Mouse (Mus musculus) bone marrow, adult 2 months (tissue): ENCODE results near the gene Ino80d.

Experiments used
- CTCF ChIP-seq: fragments of 200-500 bp; IDR thresholded peaks from 2 replicates; pipeline ENCODE4 v1.5.1; 2011; ENCODE audit warnings: low read length, control low read depth; ENCODE audit not compliant: control insufficient read depth, insufficient read depth
- POLR2A ChIP-seq: fragments of 200-500 bp; IDR thresholded peaks from 2 replicates; pipeline ENCODE4 v1.6.1; 2011; ENCODE audit warnings: low read depth, mild to moderate bottlenecking, control low read depth, low read length, borderline replicate concordance; ENCODE audit not compliant: control insufficient read depth

DNA sequence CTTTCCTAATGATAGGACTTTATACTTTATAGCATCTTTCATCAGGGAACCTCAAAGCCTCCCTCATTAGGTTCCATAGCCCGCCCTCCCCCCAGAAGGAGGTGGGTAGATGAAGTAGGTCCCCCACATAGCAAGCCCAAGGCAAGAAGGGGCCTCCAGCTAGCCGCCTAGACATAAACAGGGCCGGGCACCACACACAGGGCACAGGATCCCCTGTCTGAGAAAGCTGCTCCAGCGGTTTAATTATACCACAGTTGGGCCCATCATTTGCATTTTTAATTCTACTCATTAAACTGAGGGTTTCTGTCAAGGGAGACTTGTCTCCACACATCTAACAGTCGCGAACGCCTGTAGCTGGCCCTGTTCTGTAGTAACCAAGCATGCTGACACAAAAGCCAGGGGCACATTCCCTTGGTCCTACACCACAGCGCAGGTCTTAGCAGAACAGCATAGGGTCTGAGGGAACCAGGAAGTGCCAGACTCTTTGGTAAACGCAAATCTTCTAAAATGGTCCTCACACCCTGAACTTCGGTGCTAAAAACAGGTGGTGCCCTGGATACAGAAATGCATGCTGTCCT, 179.6 kb downstream of the Ino80d start:
- TF ChIP-seq CTCF (no peak), POLR2A (no peak)
